Mouse (Mus musculus): ENCODE data around the gene Ano6.
A peak's percentile ranks its signal among the peaks of the same experiment; 100 is the strongest.

Gene Ano6

DNA sequence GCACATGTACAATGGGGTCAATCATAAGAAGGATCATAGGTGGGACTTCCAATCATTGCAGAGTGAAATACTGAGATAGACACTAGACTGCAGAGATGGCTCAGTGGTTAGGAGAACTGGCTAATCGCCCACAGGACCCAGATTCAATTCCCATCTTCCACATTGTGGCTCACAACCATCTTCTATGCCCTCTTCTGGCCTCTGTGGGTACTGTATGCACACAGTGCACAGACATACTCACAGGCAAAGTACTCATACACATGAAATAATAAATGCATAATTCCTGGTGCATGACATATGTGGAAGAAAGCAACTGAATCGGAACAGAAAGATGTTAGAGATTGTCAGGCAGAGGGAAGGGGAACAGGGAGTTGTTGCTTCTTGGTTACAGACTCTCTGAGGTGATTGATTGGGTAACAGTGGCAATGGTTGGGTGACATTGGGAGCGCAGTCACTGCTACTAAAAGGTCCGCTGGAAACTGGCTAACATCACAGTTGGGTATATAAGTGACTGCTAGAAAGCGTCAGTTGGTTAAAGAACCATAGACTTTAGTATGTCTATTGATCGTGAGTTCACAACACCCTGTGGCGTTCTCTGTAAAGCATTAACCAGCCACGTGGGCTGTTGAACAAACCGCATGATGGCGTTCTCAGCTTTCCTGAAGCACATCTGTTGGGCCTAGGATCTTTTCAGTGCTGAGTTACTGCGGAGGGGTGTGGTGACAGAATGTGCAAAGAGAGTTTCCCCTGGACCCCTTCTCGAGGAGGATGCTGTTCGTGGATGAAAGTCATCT lies 64.6 kb downstream of the Ano6 start:
- DNase-seq (ENCODE audit: low read depth, low spot score): no peak

DNA sequence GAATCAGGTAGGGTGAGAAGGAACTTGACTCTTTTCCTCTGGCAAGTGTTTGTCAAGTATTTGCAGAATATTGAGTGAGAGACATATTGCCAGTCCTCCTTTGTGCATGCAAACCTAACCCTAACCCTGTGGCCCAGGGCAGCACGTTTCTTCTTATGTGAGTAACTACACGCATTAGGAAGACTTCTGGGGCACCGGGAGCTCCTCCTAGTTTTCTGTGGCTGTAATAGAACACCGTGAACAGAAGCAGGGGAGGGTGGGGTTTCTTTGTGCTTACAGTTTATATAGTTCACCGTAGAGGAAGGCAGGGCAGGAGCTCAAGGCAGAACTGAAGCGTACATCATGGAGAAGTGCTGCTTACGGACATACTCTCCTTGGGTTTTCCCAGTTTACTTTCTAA lies 65.3 kb downstream of the Ano6 start:
- no peak for DNase-seq (ENCODE audit: low read depth, low spot score)

DNA sequence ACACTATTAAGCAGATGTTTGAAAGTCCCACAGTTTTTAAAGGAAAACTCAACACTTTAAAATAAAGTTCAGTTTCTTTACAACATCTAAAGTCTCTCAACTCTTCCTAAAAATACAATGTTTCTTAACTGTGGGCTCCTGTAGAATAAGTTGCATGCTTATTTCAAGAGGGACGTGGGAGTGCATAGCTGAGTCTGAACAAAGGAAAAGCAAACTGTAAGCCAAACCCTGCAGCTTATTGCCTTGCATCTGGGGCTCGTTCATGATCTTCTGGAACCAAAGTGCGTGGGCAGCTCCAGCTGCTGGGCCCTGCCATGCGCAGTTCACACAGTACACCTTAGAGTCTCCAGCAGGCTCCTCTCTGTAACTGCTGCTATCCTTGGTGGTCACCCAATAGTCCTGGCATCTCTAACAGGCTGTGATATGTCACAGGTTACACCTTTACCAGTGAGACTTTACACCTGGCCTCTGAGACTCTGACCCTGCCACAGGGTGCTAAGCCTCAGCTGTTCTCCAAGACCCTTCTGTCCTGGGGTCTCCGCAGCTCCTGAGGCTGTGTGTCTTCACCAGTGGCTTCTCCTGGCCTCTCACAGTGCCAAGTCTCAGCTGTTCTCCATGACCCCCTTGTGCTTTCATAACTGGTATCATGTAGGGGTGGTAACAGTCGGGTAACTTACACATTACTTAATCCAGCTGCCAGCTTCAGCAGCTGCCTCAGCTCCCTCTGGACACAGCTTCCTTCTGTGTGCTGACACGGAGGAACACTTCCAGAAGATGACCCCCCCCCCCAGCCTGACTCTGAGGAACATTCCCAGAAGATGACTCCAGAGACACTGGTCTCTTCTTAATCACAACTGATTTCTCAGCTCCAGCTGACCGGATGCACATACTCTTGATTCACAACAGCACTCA lies 66.3 kb downstream of the Ano6 start:
- DNase-seq (ENCODE audit: low read depth, low spot score): peak; percentile 67

DNA sequence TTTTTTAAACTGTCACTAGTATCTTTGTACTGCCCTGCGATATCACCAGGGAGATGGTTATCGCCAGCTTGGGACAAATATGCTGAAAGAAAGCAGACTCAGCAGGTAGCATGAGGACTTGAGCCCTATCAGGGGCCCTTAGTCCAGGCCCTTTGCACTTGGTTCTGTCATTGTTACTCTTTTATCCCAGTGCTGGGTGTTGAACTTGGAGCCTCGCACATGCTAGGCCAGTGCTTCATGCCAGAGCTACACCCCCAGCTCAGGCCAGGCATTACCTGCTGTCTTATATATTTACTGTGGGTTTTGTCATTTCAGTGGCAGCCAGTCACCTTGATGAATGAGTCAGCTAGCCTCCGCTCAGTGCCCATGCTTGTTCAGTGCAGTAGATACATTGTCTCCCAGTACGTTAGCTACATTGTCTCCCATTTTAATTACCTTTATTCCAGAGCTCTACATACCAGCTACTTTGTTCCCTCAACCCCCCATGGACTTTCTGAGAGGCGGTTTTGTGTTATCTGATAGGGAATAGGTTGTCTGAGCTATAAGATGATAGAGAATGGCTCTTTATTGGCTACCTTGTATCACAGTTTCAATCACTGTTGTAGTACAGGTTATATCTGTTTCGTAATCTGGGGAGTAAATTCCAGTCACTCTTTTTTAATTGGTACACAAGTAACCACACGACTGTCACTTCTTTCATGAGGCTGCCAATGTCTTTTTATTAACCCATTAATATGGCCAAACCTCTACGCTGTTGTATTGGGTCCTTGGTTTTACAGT lies 68.4 kb downstream of the Ano6 start:
- DNase-seq (ENCODE audit: low read depth, low spot score): no peak

DNA sequence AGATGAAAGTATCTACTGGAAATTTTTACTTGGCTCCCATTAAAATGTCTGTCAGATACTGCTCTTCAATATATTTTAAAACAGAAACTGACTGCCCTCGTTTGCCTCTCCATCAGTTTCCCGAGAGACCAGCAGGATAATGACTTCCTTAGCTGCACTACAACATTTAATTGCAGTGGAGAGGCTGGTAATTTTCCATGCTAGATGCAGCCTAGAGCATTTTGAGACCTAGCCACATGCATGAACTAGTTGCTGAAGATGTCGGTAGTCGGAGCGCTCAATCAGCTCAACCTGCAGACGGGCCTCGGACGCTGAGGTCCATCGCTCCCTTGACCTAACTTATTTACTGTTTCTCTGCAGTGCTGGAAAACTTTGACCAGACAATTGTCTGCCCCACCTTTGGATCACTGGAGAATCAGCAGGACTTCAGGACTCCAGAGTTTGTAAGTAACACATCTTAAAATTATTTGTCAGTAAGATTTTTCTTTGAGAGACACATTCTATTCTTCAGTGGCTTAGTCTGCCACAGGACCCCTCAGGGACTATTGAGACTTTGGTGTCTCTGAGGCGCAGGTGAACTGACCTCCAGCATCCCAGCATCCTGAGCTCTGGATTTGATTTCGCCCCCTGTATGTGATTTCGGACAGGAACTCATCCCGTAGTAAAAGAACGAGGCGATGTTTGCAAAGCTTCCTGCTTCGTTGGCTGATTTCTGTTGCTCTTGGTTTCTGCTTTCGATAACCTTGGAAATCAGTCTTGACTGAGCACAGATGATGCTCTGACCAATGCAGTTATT lies 73.4 kb downstream of the Ano6 start:
- DNase-seq (ENCODE audit: low read depth, low spot score): peak; percentile 48

DNA sequence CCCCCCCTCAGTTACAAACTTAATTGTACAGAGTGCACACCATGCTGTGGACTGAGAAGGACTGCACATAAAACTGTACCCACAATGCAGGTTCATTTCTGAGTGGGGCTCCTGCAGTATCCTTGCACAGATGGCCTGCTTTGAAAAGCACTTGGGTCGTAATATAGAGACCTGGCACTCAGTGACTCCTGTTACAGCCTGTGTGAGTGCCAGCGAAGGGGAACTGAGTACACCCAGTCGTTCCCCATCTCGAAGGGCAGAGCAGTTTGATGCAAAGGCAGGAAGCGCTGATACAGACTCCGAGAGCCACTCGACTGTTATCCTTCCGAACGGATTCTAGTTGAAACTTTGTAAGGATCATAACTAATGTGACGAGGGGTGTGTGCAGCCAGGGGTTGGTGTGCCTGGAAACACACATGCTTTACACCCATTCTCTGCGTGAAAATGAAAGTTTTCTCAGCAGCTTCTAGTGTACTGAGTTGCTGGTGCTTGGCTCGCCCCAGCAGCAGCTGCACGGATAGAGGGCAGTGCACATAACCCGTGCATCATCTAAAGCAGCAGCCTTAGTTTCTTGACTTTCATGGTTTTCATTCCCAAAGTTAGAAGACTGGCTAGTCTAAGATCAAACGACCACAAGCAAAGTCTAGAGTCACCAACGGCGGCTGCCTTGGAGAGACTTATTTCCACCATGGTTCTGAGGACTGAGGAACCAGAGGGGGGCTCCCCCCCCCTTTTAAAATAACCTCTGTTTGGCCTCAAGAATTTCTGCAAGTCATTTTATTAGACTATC lies 74.9 kb downstream of the Ano6 start:
- no peak for DNase-seq (ENCODE audit: low read depth, low spot score)

DNA sequence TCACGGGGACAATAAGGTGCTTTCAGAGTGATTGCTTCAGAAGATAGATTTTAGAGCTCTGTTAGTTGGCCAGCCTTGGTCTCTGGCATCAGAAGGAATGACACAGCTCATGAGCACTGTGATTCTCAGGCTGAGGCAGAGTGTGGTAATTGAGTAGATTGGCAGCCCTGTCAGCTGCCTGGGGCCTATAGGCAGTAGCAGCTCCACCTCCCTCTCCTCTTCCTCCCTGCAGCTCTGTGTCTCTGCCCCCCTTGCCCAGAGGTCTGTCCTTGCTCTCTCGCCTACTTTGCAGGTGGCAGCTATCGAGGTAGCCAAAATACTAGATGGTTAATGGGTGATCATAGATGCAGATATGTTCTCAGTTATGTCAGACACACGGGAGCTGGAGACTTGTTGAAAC lies 77.5 kb downstream of the Ano6 start:
- DNase-seq (ENCODE audit: low read depth, low spot score): no peak

DNA sequence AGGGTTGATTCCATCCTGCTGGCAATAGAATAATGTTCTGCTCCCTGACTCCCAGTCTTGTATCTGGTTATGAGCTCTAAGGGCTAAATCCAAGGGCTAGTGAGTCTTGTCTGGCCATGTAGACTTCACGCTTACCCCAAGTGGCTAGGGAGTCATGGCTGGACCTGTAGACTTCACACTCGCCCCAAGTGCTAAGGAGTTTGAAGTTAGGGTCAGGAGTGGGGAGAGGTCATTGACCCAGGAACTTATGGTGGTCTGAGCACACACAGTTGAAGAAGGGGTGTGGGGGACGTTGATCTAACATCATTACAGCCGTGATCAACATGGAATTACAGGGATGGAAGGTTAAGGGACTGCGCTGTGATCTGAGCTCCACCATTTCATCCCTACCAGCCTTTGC lies 79.0 kb downstream of the Ano6 start:
- DNase-seq (ENCODE audit: low read depth, low spot score): no peak

DNA sequence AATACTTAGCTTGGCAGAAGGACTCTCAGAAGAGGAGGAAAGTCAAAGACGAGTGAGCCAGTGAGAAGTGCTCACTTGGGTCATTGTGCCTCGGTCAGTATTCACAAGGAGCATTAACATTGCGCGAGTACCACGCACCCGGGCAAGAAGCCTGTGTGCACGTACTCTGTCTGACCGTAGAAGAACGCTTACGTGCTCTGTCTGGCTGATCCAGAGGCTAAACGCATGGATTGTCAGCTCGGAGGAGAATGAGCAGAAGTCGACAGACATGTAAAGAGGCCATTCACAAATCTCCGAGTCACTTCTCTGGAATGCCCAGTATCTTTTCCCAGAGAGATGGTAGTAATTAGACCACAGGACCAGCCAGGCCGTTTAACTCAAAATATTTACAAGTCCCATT lies 81.0 kb downstream of the Ano6 start:
- no peak for DNase-seq (ENCODE audit: low read depth, low spot score)

DNA sequence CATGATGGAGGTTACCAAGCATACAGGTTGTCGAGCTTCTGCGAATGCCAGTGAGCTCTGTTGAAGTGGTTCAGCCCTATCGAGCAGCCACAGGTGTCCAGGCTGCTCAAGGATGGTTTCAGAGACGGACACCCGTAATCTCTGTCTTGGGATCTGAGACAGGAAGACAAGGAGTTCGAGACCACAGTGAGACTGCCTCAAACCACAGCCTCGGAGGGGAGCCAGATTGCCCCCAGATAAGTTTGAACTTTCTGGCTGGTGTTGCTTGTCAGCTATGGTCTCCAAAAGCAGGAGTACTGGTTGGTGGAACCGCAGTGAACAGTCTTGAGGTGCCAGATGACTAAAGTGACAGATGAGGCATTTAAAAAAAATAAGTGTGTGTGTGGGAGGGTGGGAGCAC lies 81.8 kb downstream of the Ano6 start:
- DNase-seq (ENCODE audit: low read depth, low spot score): no peak

DNA sequence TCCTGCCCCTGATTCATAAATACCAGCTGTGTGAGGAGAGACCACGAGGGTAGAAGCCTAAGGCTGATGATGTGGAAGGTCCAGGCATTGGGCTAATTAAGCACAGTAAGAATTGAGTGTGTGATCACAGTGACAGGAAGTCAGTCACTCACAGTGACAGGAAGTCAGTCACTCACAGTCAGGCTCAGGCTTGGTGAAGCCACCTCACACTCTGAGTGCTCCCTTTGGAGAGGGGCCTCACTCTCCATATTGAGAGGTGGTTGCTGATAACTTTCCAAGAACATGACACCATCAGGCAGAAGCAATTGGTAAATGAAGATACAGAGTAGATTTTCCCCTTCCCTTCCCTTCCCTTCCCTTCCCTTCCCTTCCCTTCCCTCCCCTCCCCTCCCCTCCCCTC lies 82.6 kb downstream of the Ano6 start:
- no peak for DNase-seq (ENCODE audit: low read depth, low spot score)

DNA sequence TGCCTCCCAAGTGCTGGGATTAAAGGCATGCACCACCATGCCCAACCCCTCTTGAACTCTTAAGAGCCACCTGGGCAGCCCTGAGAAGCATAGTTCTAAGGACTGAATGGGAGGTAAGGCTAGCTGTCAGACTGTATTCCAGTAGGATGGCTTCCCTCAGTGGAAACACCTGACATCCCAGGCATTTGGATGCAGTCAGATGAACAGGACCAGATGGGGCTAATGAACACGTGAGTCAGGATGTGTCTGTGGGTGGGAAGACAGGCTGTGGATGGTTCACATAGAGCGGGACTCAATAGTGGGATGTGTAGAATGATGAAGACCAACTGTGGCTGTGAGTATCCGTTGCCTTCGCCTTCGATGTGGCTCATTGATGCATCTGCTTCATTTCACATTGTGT lies 83.6 kb downstream of the Ano6 start:
- peak; percentile 53 for DNase-seq (ENCODE audit: low read depth, low spot score)

DNA sequence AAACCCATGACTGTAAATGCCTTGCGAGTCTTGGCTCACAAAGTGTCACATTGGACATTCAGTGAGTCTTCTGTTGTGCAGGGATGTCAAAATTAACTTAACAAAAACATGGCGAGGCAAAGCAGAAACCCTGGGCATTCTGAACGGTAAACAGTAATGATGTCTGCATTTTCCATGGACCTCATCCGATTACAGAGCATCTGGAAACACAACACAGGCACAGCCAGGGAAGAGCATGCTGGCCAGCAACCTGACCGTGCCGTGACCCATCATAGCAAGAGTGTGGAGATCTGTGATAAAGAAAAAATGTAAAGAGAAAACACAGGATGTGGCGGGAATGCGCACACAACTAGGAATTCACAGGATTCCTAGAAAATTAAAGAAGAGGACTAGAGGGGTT lies 84.1 kb downstream of the Ano6 start:
- DNase-seq (ENCODE audit: low read depth, low spot score): no peak

DNA sequence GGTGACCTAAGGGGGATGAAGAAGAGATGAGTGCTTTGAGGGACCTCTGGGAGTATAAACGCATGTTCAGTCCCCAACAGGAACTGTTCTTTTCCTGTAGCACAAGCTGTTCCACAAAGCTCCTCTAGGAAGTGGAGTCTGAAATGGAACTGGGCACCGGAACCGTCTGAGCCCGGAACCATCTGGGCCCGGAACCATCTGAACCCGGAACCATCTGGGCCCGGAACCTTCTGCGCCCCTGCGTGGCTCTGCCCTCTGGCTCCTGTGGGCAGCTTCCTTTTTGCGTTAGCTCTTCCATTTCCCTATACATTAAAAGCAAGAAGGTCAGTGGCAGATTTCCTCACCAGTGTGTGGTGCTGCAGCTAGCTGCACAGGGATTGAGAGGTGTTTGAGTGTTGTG lies 85.3 kb downstream of the Ano6 start:
- no peak for DNase-seq (ENCODE audit: low read depth, low spot score)

DNA sequence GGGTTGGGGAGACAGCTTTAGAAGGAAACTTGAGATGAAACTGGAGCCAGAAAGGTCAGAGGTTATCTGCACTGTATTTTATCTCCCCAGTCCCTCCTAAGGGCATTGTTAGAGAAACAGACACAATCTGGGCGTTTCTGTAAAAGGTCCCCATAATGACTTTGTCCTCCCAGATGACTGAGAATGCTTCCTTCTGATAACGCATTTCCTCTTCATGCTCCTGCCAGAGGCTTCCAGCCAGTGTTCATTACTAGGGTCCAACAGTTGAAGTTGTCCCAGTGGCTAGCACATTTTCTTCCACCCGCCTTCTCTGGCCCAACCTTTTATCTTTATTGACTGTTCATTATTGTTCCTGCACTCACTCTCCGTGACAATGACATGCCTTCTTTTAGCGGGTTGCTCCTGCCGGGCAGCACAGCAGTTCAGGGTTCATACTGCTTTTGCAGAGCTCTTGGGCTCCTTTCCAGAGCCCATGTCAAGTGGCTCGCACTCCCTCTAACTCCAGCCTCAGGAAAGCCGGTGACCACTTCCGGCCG lies 90.0 kb downstream of the Ano6 start:
- DNase-seq (ENCODE audit: low read depth, low spot score): no peak

DNA sequence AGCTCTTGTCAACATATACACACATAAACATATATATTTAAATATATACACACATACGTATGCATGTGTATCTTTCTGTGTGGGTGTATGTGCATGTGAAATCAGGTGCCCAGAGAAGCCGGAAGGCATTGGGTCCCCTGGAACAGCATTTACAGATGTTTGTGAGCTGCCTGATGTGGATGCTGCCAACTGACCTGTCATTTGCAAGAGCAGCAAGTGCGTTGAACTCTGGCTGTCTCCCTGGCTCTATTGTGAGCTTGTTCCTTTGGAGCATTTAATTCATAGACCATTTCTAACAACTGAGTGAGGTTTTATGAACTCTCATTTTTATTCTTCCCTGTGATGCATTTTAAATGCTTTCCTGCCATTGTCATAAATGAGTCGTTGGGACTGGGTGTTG lies 91.8 kb downstream of the Ano6 start:
- DNase-seq (ENCODE audit: low read depth, low spot score): no peak

DNA sequence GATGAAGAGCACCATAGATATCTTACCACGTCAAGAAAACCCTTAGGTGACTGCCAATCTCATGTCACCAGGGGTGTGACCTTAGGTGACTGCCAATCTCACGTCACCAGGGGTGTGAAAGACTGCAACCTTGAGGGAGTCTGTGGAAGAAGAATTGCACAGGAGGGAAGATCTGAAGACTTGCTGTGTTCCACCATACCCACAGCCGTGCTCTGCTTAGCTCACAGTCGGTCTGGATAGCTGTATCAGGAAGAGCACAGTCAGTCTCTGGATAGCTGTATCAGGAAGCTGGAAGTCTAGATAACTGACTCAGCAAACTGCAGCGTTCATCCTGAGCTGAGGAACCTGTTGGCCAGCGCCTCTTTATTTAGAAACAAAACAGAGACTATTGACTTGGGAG lies 92.9 kb downstream of the Ano6 start:
- DNase-seq (ENCODE audit: low read depth, low spot score): no peak

DNA sequence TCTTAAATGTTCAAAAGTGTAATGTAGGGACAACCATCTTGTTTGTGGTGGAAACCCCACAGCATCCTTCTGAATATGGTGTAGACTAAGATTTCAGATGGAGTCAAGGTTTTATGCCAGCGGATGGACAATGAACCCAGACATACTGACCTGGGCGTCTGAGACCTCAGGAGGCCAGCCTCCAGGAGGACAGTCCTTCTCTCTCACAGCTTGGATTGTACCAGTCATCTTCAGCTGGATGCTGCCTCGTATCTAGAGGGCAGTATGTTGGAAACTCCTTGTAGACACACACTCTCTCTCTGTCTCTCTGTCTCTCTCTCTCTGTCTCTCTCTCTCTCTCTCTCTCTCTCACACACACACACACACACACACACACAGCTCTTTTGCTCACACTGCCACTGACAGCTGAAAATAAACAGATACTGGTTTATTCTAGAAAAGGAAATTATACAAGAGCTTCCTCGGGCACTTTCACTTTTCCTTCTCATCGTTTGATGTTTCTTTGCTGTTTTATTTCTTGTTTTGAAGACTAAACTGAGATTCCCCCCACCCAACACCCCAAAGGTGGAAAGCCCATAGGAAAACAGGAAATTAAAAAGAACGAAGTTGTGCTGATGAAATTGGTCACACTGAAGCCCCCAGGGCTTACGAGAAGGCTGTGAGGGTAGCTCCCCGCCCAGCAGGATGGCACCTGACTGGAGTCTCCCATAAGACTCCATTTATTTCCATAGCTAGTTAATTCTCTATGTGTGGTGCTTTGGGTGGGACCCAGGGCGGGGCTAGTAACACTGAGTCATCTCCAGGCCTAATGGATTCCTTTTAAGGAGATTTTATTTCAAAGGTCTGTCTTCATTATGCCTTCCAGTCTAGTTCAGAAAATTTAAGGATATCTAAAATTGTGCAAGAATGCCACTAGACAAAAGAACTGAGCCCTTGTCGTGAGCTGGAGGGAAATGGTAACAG lies 94.3 kb downstream of the Ano6 start:
- DNase-seq (ENCODE audit: low read depth, low spot score): no peak

Data from brain, adult 2 months (tissue).